In genomic region chr2:30171371-30171996, GRCm38 (mm10) we compare ENCODE assay signal across 8 mouse cellular contexts. TPM values are rescaled to one million over a fixed set of nuclear protein-coding genes. Genes with fewer than 3 reads are reported as not detected.
DNase-seq lines count a peak whose midpoint lies in the region; ATAC-seq lines count a peak whose summit lies in the region.

TSS of gene Endog (plus strand) at chr2:30171493.

- WGBS in embryonic facial prominence, embryonic 14.5 days: under 1% methylated on average over 47 of the region's 75 CpGs
- WGBS in limb, embryonic 13.5 days: under 1% methylated on average over 75 of the region's 75 CpGs
- under 1% methylated on average over 74 of the region's 75 CpGs for WGBS in midbrain, embryonic 15.5 days

- H3K36me3 ChIP-seq in embryonic facial prominence, embryonic 14.5 days (ENCODE audit: control insufficient read depth, insufficient read depth, low read length): peaks cover 36% of the 10 kb centered on the region
- peaks cover 42% of the 10 kb centered on the region for H3K36me3 ChIP-seq in limb, embryonic 13.5 days
- peaks cover 17% of the 10 kb centered on the region for H3K36me3 ChIP-seq in midbrain, embryonic 15.5 days (replicated peaks)

- peak within 1 kb of the TSS; percentile 77 for H3K9ac ChIP-seq in embryonic facial prominence, embryonic 14.5 days (ENCODE audit: low read depth, low read length)
- peak within 1 kb of the TSS; percentile 77 for H3K9ac ChIP-seq in limb, embryonic 13.5 days
- peak within 1 kb of the TSS; percentile 66 for H3K9ac ChIP-seq in midbrain, embryonic 15.5 days

- peak within 1 kb of the TSS; percentile 67 for H3K4me3 ChIP-seq in embryonic facial prominence, embryonic 14.5 days (ENCODE audit: low read depth, low read length)
- peak within 1 kb of the TSS; percentile 69 for H3K4me3 ChIP-seq in limb, embryonic 13.5 days
- peak within 1 kb of the TSS; percentile 57 for H3K4me3 ChIP-seq in midbrain, embryonic 15.5 days

- DNase-seq in 3T3-L1 (ENCODE audit: low read depth, low spot score): peak; percentile 40
- DNase-seq in adrenal gland, postnatal 4 days (ENCODE audit: low spot score in 2 of 2): peak; percentile 57 to 73
- DNase-seq in embryonic facial prominence, embryonic 14.5 days (ENCODE audit: low spot score): peak; percentile 93
- peak; percentile 84 for DNase-seq in heart, adult 8-10 months (ENCODE audit: low spot score)
- peak; percentile 95 for DNase-seq in kidney, adult 9 months
- peak; percentile 77 to 81 for DNase-seq in spleen, adult 18-20 months

- peaks cover 4% of the 10 kb centered on the region for H3K9me3 ChIP-seq in embryonic facial prominence, embryonic 14.5 days (ENCODE audit: control insufficient read depth, low read length)
- H3K9me3 ChIP-seq in limb, embryonic 13.5 days: peaks cover 12% of the 10 kb centered on the region
- H3K9me3 ChIP-seq in midbrain, embryonic 15.5 days: no peaks in the 10 kb centered on the region

- peaks cover 3% of the 10 kb centered on the region; the same call in 1 of the 2 replicates for H3K4me1 ChIP-seq in embryonic facial prominence, embryonic 14.5 days (ENCODE audit: control insufficient read depth, insufficient read depth, low read length)
- H3K4me1 ChIP-seq in limb, embryonic 13.5 days: peaks cover 11% of the 10 kb centered on the region
- peaks cover 13% of the 10 kb centered on the region for H3K4me1 ChIP-seq in midbrain, embryonic 15.5 days

- H3K27me3 ChIP-seq in embryonic facial prominence, embryonic 14.5 days (replicated peaks; ENCODE audit: control insufficient read depth, insufficient read depth, low read length): no peaks in the 10 kb centered on the region
- no peaks in the 10 kb centered on the region for H3K27me3 ChIP-seq in limb, embryonic 13.5 days
- no peaks in the 10 kb centered on the region for H3K27me3 ChIP-seq in midbrain, embryonic 15.5 days (replicated peaks)

- H3K4me2 ChIP-seq in embryonic facial prominence, embryonic 14.5 days (ENCODE audit: low read depth, low read length): peak within 1 kb of the TSS; percentile 93
- H3K4me2 ChIP-seq in limb, embryonic 13.5 days (replicated peaks): peak within 1 kb of the TSS; percentile 92
- peak within 1 kb of the TSS; percentile 84 for H3K4me2 ChIP-seq in midbrain, embryonic 15.5 days

- ATAC-seq in embryonic facial prominence, embryonic 14.5 days (ENCODE audit: low read depth): peak; percentile 97
- ATAC-seq in limb, embryonic 13.5 days (ENCODE audit: low FRiP score, low read depth): peak; percentile 95
- peak; percentile 97 for ATAC-seq in midbrain, embryonic 15.5 days (replicated peaks)

- H3K27ac ChIP-seq in embryonic facial prominence, embryonic 14.5 days (replicated peaks; ENCODE audit: low read depth, low read length): peak within 1 kb of the TSS; percentile 84
- H3K27ac ChIP-seq in limb, embryonic 13.5 days: peak within 1 kb of the TSS; percentile 87; the same call in 1 of the 2 replicates
- peak within 1 kb of the TSS; percentile 91 for H3K27ac ChIP-seq in midbrain, embryonic 15.5 days

RNA-seq across cellular contexts. Expression of gene Endog, which starts in this region (rescaled TPM):
- total RNA-seq in adrenal gland, postnatal 4 days (2021): 10 to 100 TPM; 27.3 to 33.4 TPM
- 21.9 and 26.5 TPM in 2 replicates for polyA plus RNA-seq in embryonic facial prominence, embryonic 14.5 days (2014; fragmentation: Nextera tagmentation; extraction: Ambion mirVana)
- 100 to 1,000 TPM in 1 of 4 experiments, 10 to 100 TPM in 3; 93.9 to 101 (median 96.8) TPM for total RNA-seq in heart, adult 8-10 months (2022)
- polyA plus RNA-seq in limb, embryonic 13.5 days (2015; fragmentation: Nextera tagmentation; extraction: Ambion mirVana): 17.2 and 19.2 TPM in 2 replicates
- 19.5 and 20.4 TPM in 2 replicates for polyA plus RNA-seq in midbrain, embryonic 15.5 days (2015; fragmentation: Nextera tagmentation; extraction: Ambion mirVana)

Comparison
In these comparisons a context has a peak if more than half of its experiments do, and no peak if none do; other contexts are left out.
1. Peak in every context shown above with its lines: DNase-seq, ATAC-seq, H3K4me3 ChIP-seq and H3K27ac ChIP-seq.
2. DNase-seq: peak in every context shown above with its lines; median percentile 95 in kidney, adult 9 months; 93 in embryonic facial prominence, embryonic 14.5 days; 84 in heart, adult 8-10 months; 79 in spleen, adult 18-20 months; 65 in adrenal gland, postnatal 4 days; 40 in 3T3-L1.